Comparison of ENCODE assay signal across 15 mouse cellular contexts in the genomic region with DNA sequence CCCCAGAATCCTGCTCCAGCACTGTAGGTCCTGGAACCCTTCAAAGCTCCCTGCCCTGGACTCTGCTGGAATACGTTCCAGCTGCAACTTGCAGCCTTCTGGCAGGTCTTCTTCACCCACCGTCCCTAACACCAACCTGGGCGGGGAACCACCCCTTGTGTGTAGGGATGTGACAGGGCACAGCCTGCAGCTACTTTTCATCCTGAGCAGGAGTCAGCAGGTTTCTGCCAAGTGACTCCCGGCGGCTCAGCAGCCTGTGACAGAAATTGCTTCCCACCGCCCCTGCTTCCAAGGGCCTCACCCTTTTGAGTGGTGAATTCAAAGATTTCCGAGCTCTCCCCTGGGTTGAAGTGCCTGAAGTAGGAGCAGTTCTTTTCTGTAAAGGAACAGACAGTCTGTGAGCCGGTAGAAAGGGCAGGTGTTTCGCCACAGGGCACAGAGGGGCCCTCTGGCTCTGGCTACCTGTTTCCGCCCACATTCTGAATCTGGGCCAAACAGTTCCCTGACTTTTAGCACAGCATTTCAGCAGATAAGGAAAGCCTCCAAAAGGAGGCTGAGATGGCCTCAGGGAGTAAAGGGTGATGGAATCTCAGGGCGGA. TPM values are rescaled to one million over a fixed set of nuclear protein-coding genes. Genes with fewer than 3 reads are reported as not detected.
A peak's percentile ranks its signal among the peaks of the same experiment; 100 is the strongest.
DNase-seq lines count a peak whose midpoint lies in the region; ATAC-seq and TF ChIP-seq lines count a peak whose summit lies in the region.
"Had no signal": no experiment of that assay in that cellular context is flagged by ENCODE, and none has a peak within 500 bp of the region (broad histone marks: within the 10 kb centered on the region; RNA-seq: fewer than 3 reads in every experiment).

No protein-coding gene starts in this region.

- no peak overlapping the region for H3K9ac ChIP-seq in liver, postnatal 0 days (replicated peaks)
- no peak overlapping the region for H3K9ac ChIP-seq in liver, embryonic 12.5 days
- no peak overlapping the region for H3K9ac ChIP-seq in intestine, embryonic 16.5 days (ENCODE audit: low read depth, low read length)
- H3K9ac ChIP-seq: heart, embryonic 13.5 days; intestine, embryonic 15.5 days had no signal

- ATAC-seq in liver, postnatal 0 days = peak; percentile 72
- no peak for ATAC-seq in liver, embryonic 12.5 days
- ATAC-seq in activated CD4-positive, CD25-positive, alpha-beta regulatory T cell, adult 4 months = no peak
- no peak for ATAC-seq in intestine, embryonic 16.5 days
- ATAC-seq: intestine, embryonic 15.5 days had no signal

- no peak for TF ChIP-seq EP300 in liver, postnatal 0 days (IDR thresholded peaks at IDR 0.05; ENCODE audit: low read depth)

- H3K4me3 ChIP-seq in liver, postnatal 0 days (ENCODE audit: low read depth, low read length) = no peak overlapping the region
- no peak overlapping the region for H3K4me3 ChIP-seq in liver, embryonic 12.5 days
- no peak overlapping the region for H3K4me3 ChIP-seq in intestine, embryonic 16.5 days (ENCODE audit: low read length)
- H3K4me3 ChIP-seq: heart, embryonic 13.5 days; intestine, embryonic 15.5 days had no signal

- DNase-seq in liver, postnatal 0 days = peak; percentile 60
- peak; percentile 60 to 67 for DNase-seq in cerebellum, adult 18-20 months
- DNase-seq in fat pad, adult 2 months (ENCODE audit: extremely low read depth, low read depth, low spot score) = peak; percentile 28
- DNase-seq in lung, postnatal 14 days = peak; percentile 49
- no peak for DNase-seq in layer of hippocampus, adult 18-20 months (ENCODE audit: low spot score in 2 of 2)
- DNase-seq: gastrocnemius, postnatal 10 days; liver; thymus, postnatal 4 days had no signal

- no peak overlapping the region for H3K4me2 ChIP-seq in liver, postnatal 0 days (ENCODE audit: low read depth, low read length)
- H3K4me2 ChIP-seq in liver, embryonic 12.5 days = no peak overlapping the region
- no peak overlapping the region for H3K4me2 ChIP-seq in intestine, embryonic 16.5 days (ENCODE audit: low read depth, low read length)
- H3K4me2 ChIP-seq: heart, embryonic 13.5 days; intestine, embryonic 15.5 days had no signal

- no peak for TF ChIP-seq CTCF in liver, postnatal 0 days (IDR thresholded peaks at IDR 0.05; ENCODE audit: low read depth)

- H3K9me3 ChIP-seq in liver, postnatal 0 days (ENCODE audit: low read length) = no peaks in the 10 kb centered on the region
- H3K9me3 ChIP-seq in liver, embryonic 12.5 days (replicated peaks) = no peaks in the 10 kb centered on the region
- no peaks in the 10 kb centered on the region for H3K9me3 ChIP-seq in intestine, embryonic 16.5 days (ENCODE audit: control insufficient read depth, low read length)
- H3K9me3 ChIP-seq: heart, embryonic 13.5 days; intestine, embryonic 15.5 days had no signal

- no peaks in the 10 kb centered on the region for H3K27me3 ChIP-seq in liver, postnatal 0 days (ENCODE audit: insufficient read depth, low read length)
- peaks cover 54% of the 10 kb centered on the region for H3K27me3 ChIP-seq in liver, embryonic 12.5 days (replicated peaks)
- no peaks in the 10 kb centered on the region for H3K27me3 ChIP-seq in intestine, embryonic 16.5 days (replicated peaks; ENCODE audit: control insufficient read depth, insufficient read depth, low read length)
- H3K27me3 ChIP-seq: CH12.LX; intestine, embryonic 15.5 days had no signal

- H3K36me3 ChIP-seq in liver, postnatal 0 days (replicated peaks; ENCODE audit: insufficient read depth, low read length) = no peaks in the 10 kb centered on the region
- H3K36me3 ChIP-seq in liver, embryonic 12.5 days = no peaks in the 10 kb centered on the region
- H3K36me3 ChIP-seq in intestine, embryonic 16.5 days (ENCODE audit: control insufficient read depth, insufficient read depth, low read length) = no peaks in the 10 kb centered on the region
- H3K36me3 ChIP-seq: heart, embryonic 13.5 days; intestine, embryonic 15.5 days had no signal

- H3K4me1 ChIP-seq in liver, postnatal 0 days (ENCODE audit: insufficient read depth) = peaks cover 12% of the 10 kb centered on the region; the same call in 1 of the 2 replicates
- no peaks in the 10 kb centered on the region for H3K4me1 ChIP-seq in liver, embryonic 12.5 days
- H3K4me1 ChIP-seq in intestine, embryonic 16.5 days (ENCODE audit: control insufficient read depth, insufficient read depth, low read length) = no peaks in the 10 kb centered on the region

- WGBS in liver, postnatal 0 days (ENCODE audit: insufficient replicate concordance) = 64% methylated on average over 11 of the region's 11 CpGs
- 62% methylated on average over 11 of the region's 11 CpGs for WGBS in liver, embryonic 12.5 days (ENCODE audit: insufficient replicate concordance)
- 61% methylated on average over 11 of the region's 11 CpGs for WGBS in intestine, embryonic 16.5 days

- no peak overlapping the region for H3K27ac ChIP-seq in liver, postnatal 0 days (ENCODE audit: low read depth)
- H3K27ac ChIP-seq in liver, embryonic 12.5 days = no peak overlapping the region
- no peak overlapping the region for H3K27ac ChIP-seq in intestine, embryonic 16.5 days (ENCODE audit: low read length)
- H3K27ac ChIP-seq: heart, embryonic 13.5 days; intestine, embryonic 15.5 days had no signal

RNA-seq across cellular contexts. Expression of a gene that starts 10.7 kb away (rescaled TPM):
- 0.81 and 1.7 TPM in 2 replicates for polyA plus RNA-seq in liver, postnatal 0 days (2015; fragmentation: Nextera tagmentation; extraction: Ambion mirVana)
- 0.14 TPM in 1 of 2 replicates, not detected in the other for polyA plus RNA-seq in liver, embryonic 12.5 days (2016; fragmentation: Nextera tagmentation; extraction: Ambion mirVana)
- total RNA-seq in layer of hippocampus, adult 18-20 months (2021) = not detected
- not detected for polyA plus RNA-seq in activated CD4-positive, CD25-positive, alpha-beta regulatory T cell, adult 4 months (2017; shearing (Covaris generic))
- polyA plus RNA-seq in intestine, embryonic 16.5 days (2015; fragmentation: Nextera tagmentation; extraction: Ambion mirVana) = 0.18 TPM in 1 of 2 replicates, not detected in the other
- total RNA-seq: CH12.LX had no signal
- polyA plus RNA-seq: forebrain, embryonic 11.5 days had no signal

Comparison
In these comparisons a context has a peak if more than half of its experiments do, and no peak if none do; other contexts are left out.
1. DNase-seq: peak in liver, postnatal 0 days (single experiment), cerebellum, adult 18-20 months (2 of 2), fat pad, adult 2 months (single experiment) and lung, postnatal 14 days (single experiment); none in layer of hippocampus, adult 18-20 months (0 of 2).